Mouse (Mus musculus) testis, adult 2 months (tissue): ENCODE data around the gene Rnf223.

Source experiments
- CTCF ChIP-seq: fragments of 200-500 bp; IDR thresholded peaks from 2 replicates; pipeline ENCODE4 v1.5.1; 2012; ENCODE audit warnings: low read depth, mild to moderate bottlenecking, inconsistent platforms, low read length, moderate library complexity; ENCODE audit not compliant: control insufficient read depth, insufficient read depth, insufficient replicate concordance
- POLR2A ChIP-seq: fragments of 200-500 bp; IDR thresholded peaks from 2 replicates; pipeline ENCODE4 v1.6.1; 2012; ENCODE audit warnings: low read depth, mild to moderate bottlenecking, inconsistent platforms, low read length, moderate library complexity; ENCODE audit not compliant: control insufficient read depth

GRCm38 (mm10) chr4:156154771-156155170, 24.5 kb downstream of the Rnf223 start:
- TF ChIP-seq CTCF: no peak
- no peak for TF ChIP-seq POLR2A
